Mouse (Mus musculus) kidney, adult 2 months (tissue): Measurements from ENCODE around the gene Ube2c. TPM values are rescaled to one million over a fixed set of nuclear protein-coding genes. Genes with fewer than 3 reads are reported as not detected.

Experiments used
- DNase-seq: peaks from one replicate; pipeline ENCODE4 v3.0.0; 2021
- H3K27ac ChIP-seq: fragments of 200-500 bp; 2 replicates; pipeline ENCODE4 v1.5.1; 2012; ENCODE audit warnings: low read depth, low read length, control low read depth, inconsistent platforms; ENCODE audit not compliant: insufficient read depth
- H3K27me3 ChIP-seq: fragments of 200-500 bp; replicated peaks from 2 replicates; pipeline ENCODE4 v1.6.1; 2012; ENCODE audit warnings: mild to moderate bottlenecking, moderate library complexity, low read length, inconsistent platforms; ENCODE audit not compliant: control insufficient read depth, insufficient read depth
- H3K36me3 ChIP-seq: fragments of 200-500 bp; 2 replicates; pipeline ENCODE4 v1.6.1; 2012; ENCODE audit warnings: mild to moderate bottlenecking, moderate library complexity, low read length, inconsistent platforms; ENCODE audit not compliant: control insufficient read depth, insufficient read depth
- H3K4me1 ChIP-seq: fragments of 200-500 bp; 2 replicates; pipeline ENCODE4 v1.6.1; 2011; ENCODE audit warnings: low read length; ENCODE audit not compliant: control insufficient read depth, insufficient read depth
- H3K4me3 ChIP-seq: fragments of 200-500 bp; 2 replicates; pipeline ENCODE4 v1.5.1; 2011; ENCODE audit warnings: mild to moderate bottlenecking, low read depth, low read length, control low read depth; ENCODE audit not compliant: insufficient read depth
- CTCF ChIP-seq: fragments of 200-500 bp; conservative IDR thresholded peaks from 2 replicates; pipeline ENCODE4 v1.5.1; 2011; ENCODE audit warnings: low read depth, mild to moderate bottlenecking, control low read depth, low read length, moderate library complexity, mixed read lengths; ENCODE audit not compliant: insufficient read depth, insufficient read length
- POLR2A ChIP-seq: fragments of 200-500 bp; IDR thresholded peaks from one replicate; pipeline ENCODE4 v1.6.1; 2011; ENCODE audit warnings: low read depth, low read length, control low read depth
- WGBS: fragments of 180-500 bp; shearing (Covaris S2); methylation state at CpG from one replicate; pipeline ENCODE4 v1.1.7; 2018; 5-methylcytosine and 5-hydroxymethylcytosine counted together
- polyA plus RNA-seq: library from polyadenylated mRNA; depleted of rRNA; stranded (reverse); fragments of >200 nt; gene quantifications from 2 replicates; pipeline ENCODE4 v1.2.3, GENCODE M21; 2012

Ube2c gene
- polyA plus RNA-seq, 1 experiment, result 6.6 TPM

GRCm38 (mm10) chr2:164788411-164788810, 18.7 kb downstream of the Ube2c start:
- no peak for TF ChIP-seq CTCF
- TF ChIP-seq POLR2A, result no peak

GRCm38 (mm10) chr2:164790451-164790850, 20.8 kb downstream of the Ube2c start:
- 50% methylated on average over 4 of the region's 4 CpGs for WGBS
- no peak overlapping the region for H3K4me3 ChIP-seq
- DNase-seq, result peak; percentile 61
- TF ChIP-seq POLR2A (no peak), CTCF (no peak)
- no peaks in the 10 kb centered on the region for H3K27me3 ChIP-seq
- no peak overlapping the region for H3K27ac ChIP-seq
- 0 out of 2 replicates have a peak, but pooled peaks cover 2% of the 10 kb centered on the region for H3K36me3 ChIP-seq
- H3K4me1 ChIP-seq, result no peaks in the 10 kb centered on the region

More at GRCm38 (mm10) chr2:164788411-164788810, 18.7 kb downstream of the Ube2c start:
- WGBS, result 81% methylated on average over 4 of the region's 4 CpGs
- no peak overlapping the region for H3K4me3 ChIP-seq
- H3K4me1 ChIP-seq, result peaks cover 7% of the 10 kb centered on the region; the same call in 1 of the 2 replicates
- no peak overlapping the region for H3K27ac ChIP-seq
- H3K27me3 ChIP-seq, result no peaks in the 10 kb centered on the region
- 0 out of 2 replicates have a peak, but pooled peaks cover 2% of the 10 kb centered on the region for H3K36me3 ChIP-seq
- DNase-seq, result no peak

- Histone ChIP-seq H3K27me3 (no peaks in the 10 kb centered on the region), H3K27ac (no peak overlapping the region), H3K36me3 (0 out of 2 replicates have a peak, but pooled peaks cover 2% of the 10 kb centered on the region), H3K4me1 (no peaks in the 10 kb centered on the region), H3K4me3 (no peak overlapping the region)
- TF ChIP-seq CTCF (no peak), POLR2A (no peak)
- 88% methylated on average over 18 of the region's 18 CpGs for WGBS
- no peak for DNase-seq
Observed at GRCm38 (mm10) chr2:164791841-164792261, 22.2 kb downstream of the Ube2c start.

GRCm38 (mm10) chr2:164792400-164793190, 22.9 kb downstream of the Ube2c start:
- no peak overlapping the region for H3K27ac ChIP-seq
- TF ChIP-seq POLR2A (no peak), CTCF (no peak)
- WGBS, result 80% methylated on average over 12 of the region's 12 CpGs
- peaks cover 2% of the 10 kb centered on the region; the same call in 1 of the 2 replicates for H3K36me3 ChIP-seq
- no peaks in the 10 kb centered on the region for H3K27me3 ChIP-seq
- H3K4me1 ChIP-seq, result no peaks in the 10 kb centered on the region
- no peak for DNase-seq
- H3K4me3 ChIP-seq, result no peak overlapping the region

GRCm38 (mm10) chr2:164793236-164793635, 23.5 kb downstream of the Ube2c start:
- 44% methylated on average over 3 of the region's 3 CpGs for WGBS
- Histone ChIP-seq H3K4me3 (no peak overlapping the region), H3K36me3 (peaks cover 2% of the 10 kb centered on the region; the same call in 1 of the 2 replicates), H3K4me1 (no peaks in the 10 kb centered on the region), H3K27me3 (no peaks in the 10 kb centered on the region), H3K27ac (no peak overlapping the region)
- TF ChIP-seq POLR2A, result no peak
- peak; percentile 73 for TF ChIP-seq CTCF
- DNase-seq, result peak; percentile 73

- Histone ChIP-seq H3K4me3 (no peak overlapping the region), H3K27ac (no peak overlapping the region), H3K36me3 (peaks cover 2% of the 10 kb centered on the region; the same call in 1 of the 2 replicates), H3K27me3 (no peaks in the 10 kb centered on the region), H3K4me1 (no peaks in the 10 kb centered on the region)
- TF ChIP-seq CTCF (no peak), POLR2A (no peak)
- 93% methylated on average over 2 of the region's 2 CpGs for WGBS
- DNase-seq, result no peak
Observed at GRCm38 (mm10) chr2:164793772-164794171, 24.1 kb downstream of the Ube2c start.

- H3K27me3 ChIP-seq, result no peaks in the 10 kb centered on the region
- H3K4me3 ChIP-seq, result no peak overlapping the region
- WGBS, result 17% methylated on average over 5 of the region's 5 CpGs
- H3K36me3 ChIP-seq, result peaks cover 2% of the 10 kb centered on the region; the same call in 1 of the 2 replicates
- DNase-seq, result peak; percentile 93
- TF ChIP-seq POLR2A (no peak), CTCF (peak; percentile 86)
- H3K27ac ChIP-seq, result no peak overlapping the region
- no peaks in the 10 kb centered on the region for H3K4me1 ChIP-seq
Observed at GRCm38 (mm10) chr2:164794293-164794692, 24.6 kb downstream of the Ube2c start.
